ENCODE assay signal across 24 mouse cellular contexts in genomic region chr2:138531992-138532391, GRCm38 (mm10).
DNase-seq lines count a peak whose midpoint lies in the region; ATAC-seq lines count a peak whose summit lies in the region.
"Had no signal": no experiment of that assay in that cellular context is flagged by ENCODE, and none has a peak within 500 bp of the region (broad histone marks: within the 10 kb centered on the region; RNA-seq: fewer than 3 reads in every experiment).

No protein-coding gene starts in this region.

- H3K4me3 ChIP-seq in forebrain, embryonic 14.5 days (ENCODE audit: low read depth, low read length): no peak overlapping the region
- H3K4me3 ChIP-seq in forebrain, embryonic 15.5 days: no peak overlapping the region
- no peak overlapping the region for H3K4me3 ChIP-seq in midbrain, embryonic 11.5 days (ENCODE audit: low read depth, low read length)
- H3K4me3 ChIP-seq in midbrain, embryonic 16.5 days (ENCODE audit: low read depth, low read length): no peak overlapping the region
- H3K4me3 ChIP-seq in embryonic facial prominence, embryonic 14.5 days (ENCODE audit: low read depth, low read length): no peak overlapping the region
- H3K4me3 ChIP-seq: heart, embryonic 13.5 days; limb, embryonic 12.5 days; lung, embryonic 15.5 days had no signal

- H3K4me2 ChIP-seq in forebrain, embryonic 14.5 days (ENCODE audit: low read length): no peak overlapping the region
- no peak overlapping the region for H3K4me2 ChIP-seq in forebrain, embryonic 15.5 days (replicated peaks)
- H3K4me2 ChIP-seq in midbrain, embryonic 11.5 days: no peak overlapping the region
- no peak overlapping the region for H3K4me2 ChIP-seq in midbrain, embryonic 16.5 days (ENCODE audit: low read length)
- no peak overlapping the region for H3K4me2 ChIP-seq in embryonic facial prominence, embryonic 14.5 days (ENCODE audit: low read depth, low read length)
- H3K4me2 ChIP-seq: heart, embryonic 13.5 days; limb, embryonic 12.5 days; lung, embryonic 15.5 days had no signal

- H3K27me3 ChIP-seq in forebrain, embryonic 14.5 days (replicated peaks; ENCODE audit: control insufficient read depth, insufficient read depth, low read length): no peaks in the 10 kb centered on the region
- no peaks in the 10 kb centered on the region for H3K27me3 ChIP-seq in forebrain, embryonic 15.5 days
- no peaks in the 10 kb centered on the region for H3K27me3 ChIP-seq in midbrain, embryonic 11.5 days (ENCODE audit: control insufficient read depth, insufficient read depth, low read length)
- no peaks in the 10 kb centered on the region for H3K27me3 ChIP-seq in midbrain, embryonic 16.5 days (ENCODE audit: control insufficient read depth, insufficient read depth, low read depth, low read length)
- no peaks in the 10 kb centered on the region for H3K27me3 ChIP-seq in embryonic facial prominence, embryonic 14.5 days (replicated peaks; ENCODE audit: control insufficient read depth, insufficient read depth, low read length)
- H3K27me3 ChIP-seq: heart, embryonic 13.5 days; limb, embryonic 12.5 days; lung, embryonic 15.5 days had no signal

- H3K4me1 ChIP-seq in forebrain, embryonic 14.5 days (ENCODE audit: control insufficient read depth, insufficient read depth, low read length): no peaks in the 10 kb centered on the region
- no peaks in the 10 kb centered on the region for H3K4me1 ChIP-seq in forebrain, embryonic 15.5 days
- H3K4me1 ChIP-seq in midbrain, embryonic 11.5 days (ENCODE audit: control insufficient read depth, insufficient read depth, low read length): peaks cover 6% of the 10 kb centered on the region; the same call in 1 of the 2 replicates
- no peaks in the 10 kb centered on the region for H3K4me1 ChIP-seq in midbrain, embryonic 16.5 days (ENCODE audit: control insufficient read depth, insufficient read depth, low read length)
- H3K4me1 ChIP-seq in embryonic facial prominence, embryonic 14.5 days (ENCODE audit: control insufficient read depth, insufficient read depth, low read length): no peaks in the 10 kb centered on the region
- H3K4me1 ChIP-seq: heart, embryonic 13.5 days; limb, embryonic 12.5 days; lung, embryonic 15.5 days had no signal

- 5% methylated on average over 4 of the region's 4 CpGs for WGBS in forebrain, embryonic 14.5 days
- WGBS in forebrain, embryonic 15.5 days: 4% methylated on average over 4 of the region's 4 CpGs
- 43% methylated on average over 4 of the region's 4 CpGs for WGBS in midbrain, embryonic 11.5 days
- 15% methylated on average over 4 of the region's 4 CpGs for WGBS in midbrain, embryonic 16.5 days
- WGBS in embryonic facial prominence, embryonic 14.5 days: 28% methylated on average over 4 of the region's 4 CpGs

- no peak overlapping the region for H3K27ac ChIP-seq in forebrain, embryonic 14.5 days (ENCODE audit: low read depth, low read length)
- H3K27ac ChIP-seq in forebrain, embryonic 15.5 days (replicated peaks): no peak overlapping the region
- no peak overlapping the region for H3K27ac ChIP-seq in midbrain, embryonic 11.5 days (ENCODE audit: low read depth, low read length)
- no peak overlapping the region for H3K27ac ChIP-seq in midbrain, embryonic 16.5 days (ENCODE audit: low read length)
- no peak overlapping the region for H3K27ac ChIP-seq in embryonic facial prominence, embryonic 14.5 days (replicated peaks; ENCODE audit: low read depth, low read length)
- H3K27ac ChIP-seq: heart, embryonic 13.5 days; limb, embryonic 12.5 days; liver, embryonic 14.5 days; lung, embryonic 15.5 days had no signal

- no peaks in the 10 kb centered on the region for H3K9me3 ChIP-seq in forebrain, embryonic 14.5 days (replicated peaks; ENCODE audit: control insufficient read depth, low read length)
- no peaks in the 10 kb centered on the region for H3K9me3 ChIP-seq in forebrain, embryonic 15.5 days
- H3K9me3 ChIP-seq in midbrain, embryonic 11.5 days (ENCODE audit: control insufficient read depth, low read length): no peaks in the 10 kb centered on the region; the same call in 1 of the 2 replicates
- H3K9me3 ChIP-seq in midbrain, embryonic 16.5 days (replicated peaks; ENCODE audit: control insufficient read depth, low read length, poor library complexity, severe bottlenecking): no peaks in the 10 kb centered on the region
- no peaks in the 10 kb centered on the region for H3K9me3 ChIP-seq in embryonic facial prominence, embryonic 14.5 days (ENCODE audit: control insufficient read depth, low read length)
- H3K9me3 ChIP-seq: heart, embryonic 13.5 days; lung, embryonic 15.5 days had no signal

- peak; percentile 29 for DNase-seq in forebrain, embryonic 14.5 days (ENCODE audit: low spot score)
- DNase-seq in midbrain, embryonic 11.5 days (ENCODE audit: low spot score, missing footprints): peak; percentile 85
- DNase-seq in embryo, embryonic 11 days: peak; percentile 49
- peak; percentile 72 for DNase-seq in embryonic facial prominence, embryonic 14.5 days (ENCODE audit: low spot score)
- no peak for DNase-seq in frontal cortex, postnatal 25 days (ENCODE audit: low spot score in 2 of 2)
- DNase-seq in retina, postnatal 1 day: no peak
- DNase-seq: adrenal gland, postnatal 36 days; B cell, adult 2 months; cerebellum, adult 18-20 months; cerebellum, postnatal 36 days; gastrocnemius, postnatal 10 days; heart, adult 18-20 months; kidney, adult 18-20 months; kidney, postnatal 36 days; layer of hippocampus, adult 9-11 months; lung, postnatal 4 days; right cerebral cortex, adult 18-20 months; thymus, postnatal 25 days had no signal

- H3K9ac ChIP-seq in forebrain, embryonic 14.5 days (ENCODE audit: low read length): no peak overlapping the region
- H3K9ac ChIP-seq in forebrain, embryonic 15.5 days (replicated peaks): no peak overlapping the region
- H3K9ac ChIP-seq in midbrain, embryonic 11.5 days (ENCODE audit: low read length): no peak overlapping the region
- H3K9ac ChIP-seq in midbrain, embryonic 16.5 days (ENCODE audit: low read depth, low read length): no peak overlapping the region
- H3K9ac ChIP-seq in embryonic facial prominence, embryonic 14.5 days (ENCODE audit: low read depth, low read length): no peak overlapping the region
- H3K9ac ChIP-seq: heart, embryonic 13.5 days; limb, embryonic 12.5 days; liver, embryonic 14.5 days; lung, embryonic 15.5 days had no signal

- no peaks in the 10 kb centered on the region for H3K36me3 ChIP-seq in forebrain, embryonic 14.5 days (ENCODE audit: control insufficient read depth, insufficient read depth, low read length)
- no peaks in the 10 kb centered on the region for H3K36me3 ChIP-seq in forebrain, embryonic 15.5 days
- no peaks in the 10 kb centered on the region for H3K36me3 ChIP-seq in midbrain, embryonic 11.5 days (ENCODE audit: control insufficient read depth, insufficient read depth, low read length)
- H3K36me3 ChIP-seq in midbrain, embryonic 16.5 days (ENCODE audit: control insufficient read depth, insufficient read depth, low read length): no peaks in the 10 kb centered on the region
- H3K36me3 ChIP-seq in embryonic facial prominence, embryonic 14.5 days (ENCODE audit: control insufficient read depth, insufficient read depth, low read length): no peaks in the 10 kb centered on the region
- H3K36me3 ChIP-seq: heart, embryonic 13.5 days; limb, embryonic 12.5 days; lung, embryonic 15.5 days had no signal

- peak; percentile 44; the same call in 1 of the 2 replicates for ATAC-seq in forebrain, embryonic 14.5 days
- ATAC-seq in forebrain, embryonic 15.5 days (replicated peaks): no peak
- peak; percentile 73 for ATAC-seq in midbrain, embryonic 11.5 days (ENCODE audit: low FRiP score)
- no peak for ATAC-seq in midbrain, embryonic 16.5 days
- ATAC-seq in embryonic facial prominence, embryonic 14.5 days (ENCODE audit: low read depth): no peak

Comparison
In these comparisons a context has a peak if more than half of its experiments do, and no peak if none do; other contexts are left out.
1. ATAC-seq: peak in forebrain, embryonic 14.5 days (single experiment) and midbrain, embryonic 11.5 days (single experiment); none in forebrain, embryonic 15.5 days (single experiment), midbrain, embryonic 16.5 days (single experiment) and embryonic facial prominence, embryonic 14.5 days (single experiment).
2. DNase-seq: peak in forebrain, embryonic 14.5 days (single experiment), midbrain, embryonic 11.5 days (single experiment), embryo, embryonic 11 days (single experiment) and embryonic facial prominence, embryonic 14.5 days (single experiment); none in frontal cortex, postnatal 25 days (0 of 2) and retina, postnatal 1 day (single experiment).